Mouse (Mus musculus) embryonic facial prominence, embryonic 12.5 days (tissue): ENCODE results near the gene Gprasp1. TPM values are rescaled to one million over a fixed set of nuclear protein-coding genes. Genes with fewer than 3 reads are reported as not detected.
"Not testable (repeated sequence)": the region's sequence is repeated elsewhere in the genome, so short reads cannot be mapped to it uniquely, and the experiment has no call there.

Experiments used
- ATAC-seq: fragments of 200-750 bp; cut with Nextera tagmentation; 2 replicates; pipeline ENCODE4 v1.8.0; 2017; ENCODE audit not compliant: insufficient number of reproducible peaks, insufficient read depth, low FRiP score, low TSS enrichment
- H3K27ac ChIP-seq: fragments of 300-500 bp; sonication (generic); 2 replicates; pipeline ENCODE4 v1.5.1; 2016; ENCODE audit warnings: mild to moderate bottlenecking
- H3K27me3 ChIP-seq: fragments of 300-500 bp; sonication (generic); 2 replicates; pipeline ENCODE4 v1.6.1; 2016; ENCODE audit warnings: mild to moderate bottlenecking, moderate library complexity
- H3K36me3 ChIP-seq: fragments of 300-500 bp; sonication (generic); 2 replicates; pipeline ENCODE4 v1.6.1; 2016; ENCODE audit warnings: mild to moderate bottlenecking
- H3K4me1 ChIP-seq: fragments of 300-500 bp; sonication (generic); 2 replicates; pipeline ENCODE4 v1.6.1; 2016
- H3K4me2 ChIP-seq: fragments of 300-500 bp; sonication (generic); replicated peaks from 2 replicates; pipeline ENCODE4 v1.6.1; 2016; ENCODE audit warnings: mild to moderate bottlenecking, moderate library complexity
- H3K4me3 ChIP-seq: fragments of 300-500 bp; sonication (generic); 2 replicates; pipeline ENCODE4 v1.5.1; 2016; ENCODE audit warnings: mild to moderate bottlenecking
- H3K9ac ChIP-seq: fragments of 300-500 bp; sonication (generic); 2 replicates; pipeline ENCODE4 v1.6.1; 2016; ENCODE audit warnings: mild to moderate bottlenecking, moderate library complexity
- H3K9me3 ChIP-seq: fragments of 300-500 bp; sonication (generic); 2 replicates; pipeline ENCODE4 v1.6.1; 2016; ENCODE audit warnings: mild to moderate bottlenecking, moderate library complexity
- WGBS: fragments of 180-500 bp; shearing (Covaris S2); methylation state at CpG from one replicate; pipeline ENCODE4 v1.1.7; 2016; 5-methylcytosine and 5-hydroxymethylcytosine counted together
- microRNA counts: library from miRNA; unstranded; fragments of <30 nt; microRNA quantifications from one replicate; lab custom pipeline; 2017
- microRNA-seq: library from miRNA; unstranded; fragments of <30 nt; microRNA quantifications from one replicate; pipeline ENCODE4, GENCODE M21; 2017
- polyA plus RNA-seq: library from polyadenylated mRNA; unstranded; fragments of >200 nt; fragmentation: Nextera tagmentation; extraction: Ambion mirVana; gene quantifications from 2 replicates; pipeline ENCODE4 v1.2.1, GENCODE M21; 2016

Gene Gprasp1
- polyA plus RNA-seq, 1 experiment from 2014 or later = 69.9 TPM

DNA sequence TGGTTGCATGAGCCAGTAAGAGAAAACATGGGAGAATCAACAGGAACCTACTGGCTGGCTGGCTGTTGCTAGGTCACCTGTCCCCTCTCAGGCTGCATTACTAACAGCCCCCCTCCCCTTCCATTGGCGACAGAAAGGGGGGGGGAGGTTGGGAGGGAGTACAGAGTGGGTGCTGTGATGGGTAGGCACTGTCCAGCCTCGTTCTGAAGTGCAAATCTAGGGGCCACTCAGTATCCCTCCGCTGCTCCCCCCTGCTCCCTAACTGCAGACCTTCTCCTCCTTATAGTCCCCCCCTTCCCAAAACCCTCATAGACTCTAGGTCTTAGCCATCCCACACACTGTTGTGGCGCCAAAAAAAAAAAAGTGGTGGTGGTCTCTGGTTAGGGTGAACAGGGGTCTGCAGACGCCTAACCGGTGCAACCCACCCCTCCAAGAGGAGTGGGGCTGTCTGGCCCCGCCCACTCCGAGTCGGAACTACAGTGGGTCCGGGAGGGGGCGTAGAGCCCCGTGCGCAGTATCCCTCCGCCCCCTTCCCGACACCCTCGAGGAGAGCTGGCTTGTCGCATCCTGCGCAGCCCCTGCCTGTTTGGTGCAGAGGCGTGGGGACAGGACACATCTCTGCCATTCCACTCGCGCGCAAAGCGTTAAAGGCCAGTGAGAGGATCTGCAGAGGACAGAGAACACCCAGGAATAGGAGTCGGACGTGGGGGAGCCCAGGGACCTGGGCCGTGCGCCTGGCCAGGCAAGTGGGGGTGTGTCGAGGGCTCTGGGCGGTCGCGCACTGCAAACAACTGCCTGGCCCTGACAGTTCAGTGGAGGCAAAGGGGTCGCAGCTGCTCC is 96.2 kb downstream of the Gprasp1 start, which contains the start of gene Gprasp2:
TSS of gene Gprasp2 (plus strand) at position 514 of the 840 bp plus-strand sequence.
- 23% methylated on average over 32 of the region's 32 CpGs for WGBS
- not testable (repeated sequence) for H3K27ac ChIP-seq, H3K9me3 ChIP-seq, H3K4me1 ChIP-seq, H3K36me3 ChIP-seq, H3K27me3 ChIP-seq
- H3K9ac ChIP-seq = peak within 1 kb of the TSS; percentile 58
- peak; percentile 89 for ATAC-seq
- peak within 1 kb of the TSS; percentile 48 for H3K4me3 ChIP-seq
- peak within 1 kb of the TSS; percentile 77 for H3K4me2 ChIP-seq

GRCm38 (mm10) chrX:135839397-135840391 is 97.2 kb downstream of the Gprasp1 start:
- peak overlapping the region; percentile 48 for H3K4me3 ChIP-seq

More at GRCm38 (mm10) chrX:135839397-135840391, 97.2 kb downstream of the Gprasp1 start:
- H3K4me2 ChIP-seq = peak overlapping the region; percentile 77
- H3K27me3 ChIP-seq, H3K27ac ChIP-seq, H3K36me3 ChIP-seq, H3K9me3 ChIP-seq, H3K4me1 ChIP-seq: not testable (repeated sequence)
- peak overlapping the region; percentile 58 for H3K9ac ChIP-seq
- 21% methylated on average over 16 of the region's 17 CpGs for WGBS
- ATAC-seq = peak; percentile 43; the same call in 1 of the 2 replicates

MicroRNAs within 50 kb of the gene (microRNA counts, 519-probe panel; counts per million panel counts)
- microRNA mmu-miR-1970 (lab: Ali Mortazavi, UCI) = 460 counts per million, percentile 65 among the panel's probes with 10 or more counts

Small RNAs within 50 kb of the gene (microRNA-seq; reads per million reads assigned to microRNA genes)
- gene Mir1970 (not detected), gene Mir7646 (not detected)

Other genes starting within 250 kb of the Gprasp1 start
- gene AV320801, start 248.1 kb upstream of the Gprasp1 start, polyA plus RNA-seq = not detected in 2 replicates
- not detected in 2 replicates for gene Nxf7, start 144.0 kb upstream of the Gprasp1 start, polyA plus RNA-seq
- not detected in 2 replicates for gene Prame, start 115.0 kb upstream of the Gprasp1 start, polyA plus RNA-seq
- not detected in 2 replicates for gene Tcp11x2, start 48.9 kb upstream of the Gprasp1 start, polyA plus RNA-seq
- gene Tmsb15a, start 17.5 kb upstream of the Gprasp1 start, polyA plus RNA-seq = not detected in 2 replicates
- gene Armcx5, start within 50 bp of the Gprasp1 start, polyA plus RNA-seq = 14.0 and 14.1 TPM in 2 replicates
- 74.7 and 74.9 TPM in 2 replicates for gene Bhlhb9, start 54.9 kb downstream of the Gprasp1 start, polyA plus RNA-seq
- 53.5 and 59.0 TPM in 2 replicates for gene Gprasp2, start 96.3 kb downstream of the Gprasp1 start, polyA plus RNA-seq